Mouse (Mus musculus): Measurements from ENCODE around the gene Pate2.

DNA sequence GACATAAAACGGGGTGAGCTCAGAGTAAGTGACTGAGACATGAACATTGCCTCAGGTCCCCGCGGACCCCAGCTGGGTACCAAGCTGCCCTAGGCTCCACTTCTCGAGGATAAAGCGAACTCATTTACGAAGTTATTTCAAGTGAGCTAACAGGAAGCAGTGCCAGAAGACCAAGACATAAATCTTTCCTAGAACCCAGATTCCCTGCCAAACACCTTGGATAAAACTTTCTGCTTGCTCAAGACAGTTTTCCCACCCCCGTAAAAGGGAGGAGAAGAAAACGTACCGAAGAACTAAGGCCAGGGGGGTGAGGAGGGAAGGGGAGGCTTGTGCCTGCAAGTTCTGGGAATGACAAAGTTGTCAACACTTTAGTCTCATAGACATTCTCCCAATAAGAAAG, 36.8 kb upstream of the Pate2 start:
- no peak for TF ChIP-seq CTCF (IDR thresholded peaks at IDR 0.05; ENCODE audit: low read depth, low read length)
- TF ChIP-seq POLR2A (IDR thresholded peaks at IDR 0.05; ENCODE audit: borderline replicate concordance, low read depth, low read length) = no peak

Data from bone marrow macrophage, adult 2 months (primary cell).